Mouse (Mus musculus): ENCODE measurements around the gene Slc25a36.

DNA sequence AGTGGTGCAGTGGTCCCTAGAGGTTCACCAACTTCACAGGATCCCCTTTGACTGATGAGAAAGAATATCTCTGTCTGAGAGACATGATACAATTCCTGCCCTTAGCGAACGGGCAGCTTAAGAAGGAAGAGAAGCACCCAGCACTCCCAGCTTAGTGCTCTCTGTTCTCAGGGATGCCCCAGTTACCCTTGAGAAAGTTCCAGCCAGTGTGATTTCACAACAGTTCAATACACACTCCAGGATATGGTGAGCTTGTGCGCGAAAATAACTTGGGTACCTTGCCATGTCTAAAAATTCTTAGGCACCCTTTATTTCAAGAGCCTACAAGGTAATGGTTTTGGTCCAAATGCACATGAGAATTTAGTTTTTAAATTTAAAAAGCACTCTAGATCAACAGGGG, 24.9 kb upstream of the Slc25a36 start:
- TF ChIP-seq CTCF (IDR thresholded peaks at IDR 0.05; ENCODE audit: insufficient read depth, low read length): no peak
- TF ChIP-seq POLR2A (IDR thresholded peaks at IDR 0.05; ENCODE audit: borderline replicate concordance, extremely low read depth, low read depth, low read length): no peak
